Mouse (Mus musculus) G1E (cell line): ENCODE measurements around the gene Stk39. TPM values are rescaled to one million over a fixed set of nuclear protein-coding genes. Genes with fewer than 3 reads are reported as not detected.

ENCODE experiments used
- ATAC-seq: 2 replicates; pipeline ENCODE4 v1.8.0; 2016; ENCODE audit warnings: mild to moderate bottlenecking; ENCODE audit not compliant: insufficient number of reproducible peaks, poor library complexity, low FRiP score, severe bottlenecking; ENCODE audit errors: extremely low read depth
- DNase-seq: peaks from one replicate; pipeline ENCODE4 v3.0.0; 2012; ENCODE audit warnings: low spot score
- H3K27me3 ChIP-seq: 2 replicates; pipeline ENCODE4 v1.6.1; 2012; ENCODE audit warnings: mild to moderate bottlenecking, low read length, inconsistent platforms; ENCODE audit not compliant: insufficient read depth
- H3K36me3 ChIP-seq: replicated peaks from 2 replicates; pipeline ENCODE3; 2012; ENCODE audit warnings: mild to moderate bottlenecking, inconsistent platforms
- H3K4me1 ChIP-seq: 2 replicates; pipeline ENCODE4 v1.6.1; 2012; ENCODE audit warnings: low read depth, low read length, inconsistent platforms, mixed read lengths; ENCODE audit not compliant: insufficient read depth
- H3K4me3 ChIP-seq: 2 replicates; pipeline ENCODE4 v1.5.1; 2012; ENCODE audit warnings: low read depth, mild to moderate bottlenecking, inconsistent platforms, low read length, moderate library complexity, mixed read lengths
- H3K9me3 ChIP-seq: replicated peaks from 2 replicates; pipeline ENCODE4 v1.6.1; 2012; ENCODE audit warnings: inconsistent platforms
- CTCF ChIP-seq: IDR thresholded peaks from 2 replicates; pipeline ENCODE4 v1.5.1; 2012; ENCODE audit warnings: low read depth, low read length, inconsistent platforms, mixed read lengths
- GATA1 ChIP-seq: IDR thresholded peaks from 2 replicates; pipeline ENCODE4 v1.6.1; 2012; ENCODE audit warnings: borderline replicate concordance, low read length, inconsistent platforms, mixed read lengths
- GATA2 ChIP-seq: IDR thresholded peaks from 2 replicates; pipeline ENCODE4 v1.6.1; 2012; ENCODE audit warnings: low read depth, low read length, inconsistent platforms, borderline replicate concordance
- POLR2AphosphoS5 ChIP-seq: IDR thresholded peaks from 2 replicates; pipeline ENCODE4 v1.6.1; 2012; ENCODE audit warnings: low read depth, low read length, inconsistent platforms; ENCODE audit not compliant: insufficient replicate concordance
- TAL1 ChIP-seq: conservative IDR thresholded peaks from 2 replicates; pipeline ENCODE4 v1.6.1; 2012; ENCODE audit warnings: low read depth, low read length, inconsistent platforms, mixed read lengths
- polyA plus RNA-seq: library from polyadenylated mRNA; stranded (reverse); fragments of >175 nt; gene quantifications from 2 replicates; pipeline ENCODE4 v1.2.3, GENCODE M21; 2012
- total RNA-seq, 2 experiments: library from RNA; stranded (forward) in 1 of 2; stranded (reverse) in 1 of 2; fragments of 200-1000 nt in 1 of 2; fragments of >200 nt in 1 of 2; fragmentation: Nextera tagmentation in 1 of 2; gene quantifications; 2 replicates each; pipeline ENCODE4 v1.2.3; 2014 to 2017

The Stk39 gene
- total and polyA plus RNA-seq, 3 experiments = 0.11 TPM; not detected in 2

DNA sequence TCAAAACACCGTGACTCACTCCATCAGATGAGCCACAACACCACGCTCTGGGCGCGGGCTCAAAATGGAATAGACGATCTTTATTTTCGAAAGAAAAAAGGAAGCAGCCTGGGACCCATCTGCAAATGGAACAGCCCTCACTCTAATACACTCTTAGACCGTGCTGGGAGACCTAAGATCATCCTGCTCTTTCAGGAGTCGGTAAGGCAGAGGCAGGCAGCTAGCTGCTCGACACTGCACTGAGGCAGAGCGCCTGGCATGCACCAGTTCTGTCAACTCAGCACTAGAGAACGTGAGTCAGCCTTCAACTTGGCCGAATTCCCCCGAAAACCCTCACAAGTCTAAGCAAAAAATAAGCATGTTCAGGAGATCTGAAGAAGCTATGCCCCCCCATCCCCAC is 104.1 kb downstream of the Stk39 start:
- ATAC-seq (no peak), DNase-seq (no peak)
- H3K27me3 ChIP-seq = no peaks in the 10 kb centered on the region
- no peak overlapping the region for H3K4me3 ChIP-seq
- H3K36me3 ChIP-seq = no peaks in the 10 kb centered on the region
- H3K9me3 ChIP-seq = peaks cover 42% of the 10 kb centered on the region
- H3K4me1 ChIP-seq = no peaks in the 10 kb centered on the region
- no peak for TF ChIP-seq CTCF
- no peak for TF ChIP-seq GATA2
- TF ChIP-seq GATA1 = no peak

DNA sequence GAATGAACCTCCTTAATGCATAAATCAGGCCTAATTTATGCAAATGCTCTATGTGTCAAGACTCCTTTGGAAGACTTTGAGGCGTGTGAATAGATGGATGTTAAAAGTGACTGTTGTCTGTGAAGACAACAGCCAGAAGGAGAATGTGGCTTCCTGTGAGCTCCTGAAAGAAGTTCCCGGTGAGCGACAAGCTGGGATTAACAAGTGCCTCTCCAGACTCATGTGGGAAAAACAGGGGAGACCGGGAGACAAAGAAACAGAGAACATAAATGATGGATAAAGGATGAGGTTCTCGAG is 105.2 kb downstream of the Stk39 start:
- TF ChIP-seq TAL1 (no peak), CTCF (no peak), GATA1 (no peak), POLR2AphosphoS5 (no peak), GATA2 (no peak)
- no peaks in the 10 kb centered on the region for H3K4me1 ChIP-seq
- no peaks in the 10 kb centered on the region for H3K27me3 ChIP-seq
- no peak overlapping the region for H3K4me3 ChIP-seq
- peaks cover 44% of the 10 kb centered on the region for H3K9me3 ChIP-seq
- H3K36me3 ChIP-seq = no peaks in the 10 kb centered on the region
- ATAC-seq (no peak), DNase-seq (no peak)

DNA sequence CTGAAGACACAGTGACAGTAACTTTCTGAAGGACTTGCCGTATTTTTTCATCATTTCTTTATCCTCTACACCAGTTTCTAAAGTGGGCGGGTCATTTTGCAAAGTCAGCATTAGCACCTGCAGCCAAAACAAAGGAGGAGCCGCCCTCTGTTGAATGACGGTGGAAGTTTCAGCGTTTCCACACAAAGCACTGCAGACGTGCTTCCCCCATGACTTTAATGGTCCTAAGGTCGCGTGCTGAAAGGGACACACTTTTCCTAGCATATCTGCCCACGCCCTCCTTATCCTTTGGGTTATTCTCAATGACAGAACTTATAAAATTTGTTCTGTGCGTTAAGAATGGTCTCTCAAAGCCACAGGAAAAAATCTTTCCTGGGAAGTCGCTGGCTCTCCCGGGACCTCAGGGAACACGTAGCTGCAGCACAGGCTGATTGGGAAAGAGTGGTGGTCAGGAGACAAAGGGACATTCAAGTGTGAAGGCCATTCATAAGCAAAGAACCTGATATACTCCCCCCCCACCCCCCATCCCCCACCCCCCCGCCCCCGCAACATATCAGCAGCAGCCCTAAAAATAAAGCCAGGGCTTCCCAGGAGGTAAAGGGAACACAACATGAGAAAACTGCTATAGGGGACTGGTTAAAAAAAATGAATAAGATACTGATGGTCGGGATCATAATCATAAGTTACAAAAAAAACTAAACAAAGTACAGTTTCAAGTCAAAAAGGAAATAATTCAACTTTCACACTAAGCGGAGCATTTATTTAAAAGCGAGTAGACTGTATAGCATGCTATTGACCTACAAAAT is 105.8 kb downstream of the Stk39 start:
- Histone ChIP-seq H3K9me3 (peaks cover 49% of the 10 kb centered on the region), H3K4me1 (no peaks in the 10 kb centered on the region), H3K4me3 (no peak overlapping the region), H3K36me3 (no peaks in the 10 kb centered on the region), H3K27me3 (no peaks in the 10 kb centered on the region)
- ATAC-seq = no peak
- DNase-seq = no peak
- TF ChIP-seq POLR2AphosphoS5 (no peak), GATA1 (no peak)

DNA sequence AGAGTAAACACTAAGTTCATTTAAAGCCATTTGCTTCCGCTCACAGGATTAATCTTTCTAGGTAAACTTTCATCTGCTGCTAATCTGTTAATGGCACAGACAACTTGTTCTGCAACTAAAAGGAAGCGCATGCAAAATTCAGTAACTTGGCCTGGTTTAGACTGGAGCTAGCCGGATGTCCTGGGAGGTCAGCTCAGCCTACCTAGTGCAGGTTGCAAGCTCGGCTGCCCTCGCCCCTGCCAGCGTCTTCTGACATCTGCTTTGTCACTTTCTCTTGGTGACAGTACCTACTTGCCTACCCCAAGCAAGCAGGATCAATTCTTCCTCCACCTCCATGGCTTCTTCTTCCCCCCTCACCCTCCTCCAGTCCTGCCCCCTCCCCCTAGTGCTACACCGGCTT is 106.6 kb downstream of the Stk39 start:
- no peak for ATAC-seq
- Histone ChIP-seq H3K4me1 (no peaks in the 10 kb centered on the region), H3K4me3 (no peak overlapping the region), H3K27me3 (no peaks in the 10 kb centered on the region), H3K36me3 (no peaks in the 10 kb centered on the region), H3K9me3 (peaks cover 52% of the 10 kb centered on the region)
- no peak for DNase-seq
- TF ChIP-seq POLR2AphosphoS5 (no peak), CTCF (no peak), GATA1 (no peak), TAL1 (no peak), GATA2 (no peak)

GRCm38 (mm10) chr2:68364181-68364900 is 107.7 kb downstream of the Stk39 start:
- ATAC-seq (no peak), DNase-seq (no peak)
- H3K9me3 ChIP-seq = peaks cover 50% of the 10 kb centered on the region
- no peaks in the 10 kb centered on the region for H3K27me3 ChIP-seq
- no peak overlapping the region for H3K4me3 ChIP-seq
- TF ChIP-seq TAL1 (no peak), GATA2 (no peak), CTCF (no peak)
- no peaks in the 10 kb centered on the region for H3K36me3 ChIP-seq
- H3K4me1 ChIP-seq = no peaks in the 10 kb centered on the region

DNA sequence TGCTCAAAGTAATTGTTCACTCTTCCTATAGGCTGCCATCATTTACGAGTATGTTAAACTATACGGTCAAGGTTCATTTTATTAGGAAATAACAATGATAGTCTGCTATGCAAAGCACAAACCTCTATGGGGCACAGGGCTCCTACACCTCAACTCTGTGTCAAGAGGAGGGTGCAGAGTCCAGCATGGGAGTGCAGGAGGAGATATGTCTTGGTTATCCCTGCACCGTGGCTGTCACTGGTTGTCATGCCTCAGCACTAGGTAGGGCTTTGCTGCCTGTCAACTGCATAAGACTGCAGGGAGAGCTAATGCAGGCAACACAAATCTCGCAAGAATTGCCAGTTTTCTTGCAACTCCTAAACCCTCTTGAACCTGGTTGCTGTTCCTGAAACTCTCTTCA is 108.9 kb downstream of the Stk39 start:
- Histone ChIP-seq H3K36me3 (no peaks in the 10 kb centered on the region), H3K9me3 (peaks cover 51% of the 10 kb centered on the region), H3K4me1 (no peaks in the 10 kb centered on the region), H3K27me3 (no peaks in the 10 kb centered on the region), H3K4me3 (no peak overlapping the region)
- no peak for ATAC-seq
- DNase-seq = no peak
- TF ChIP-seq GATA1 (no peak), POLR2AphosphoS5 (no peak), TAL1 (no peak), GATA2 (no peak), CTCF (no peak)
